Mouse (Mus musculus) testis, adult 2 months (tissue): ENCODE results near the gene Gm17545.
"Not testable (repeated sequence)": the region's sequence is repeated elsewhere in the genome, so short reads cannot be mapped to it uniquely, and the experiment has no call there.

ENCODE experiments used
- CTCF ChIP-seq: fragments of 200-500 bp; IDR thresholded peaks from 2 replicates; pipeline ENCODE4 v1.5.1; 2012; ENCODE audit warnings: low read depth, mild to moderate bottlenecking, inconsistent platforms, low read length, moderate library complexity; ENCODE audit not compliant: control insufficient read depth, insufficient read depth, insufficient replicate concordance
- POLR2A ChIP-seq: fragments of 200-500 bp; IDR thresholded peaks from 2 replicates; pipeline ENCODE4 v1.6.1; 2012; ENCODE audit warnings: low read depth, mild to moderate bottlenecking, inconsistent platforms, low read length, moderate library complexity; ENCODE audit not compliant: control insufficient read depth

DNA sequence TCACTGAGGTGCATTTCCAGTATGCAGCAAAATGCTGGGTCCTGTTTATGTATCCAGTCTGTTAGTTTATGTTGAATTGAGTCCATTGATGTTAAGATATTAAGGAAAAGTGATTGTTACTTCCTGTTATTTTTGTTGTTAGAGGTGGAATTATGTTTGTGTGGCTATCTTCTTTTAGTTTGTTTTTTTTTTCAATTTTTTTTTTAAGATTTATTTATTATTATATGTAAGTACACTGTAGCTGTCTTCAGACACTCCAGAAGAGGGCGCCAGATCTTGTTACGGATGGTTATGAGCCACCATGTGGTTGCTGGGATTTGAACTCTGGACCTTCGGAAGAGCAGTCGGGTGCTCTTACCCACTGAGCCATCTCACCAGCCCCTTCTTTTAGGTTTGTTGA lies 46.5 kb upstream of the Gm17545 start:
- not testable (repeated sequence) for TF ChIP-seq CTCF, POLR2A
